Mouse (Mus musculus) ES-Bruce4 (cell line): ENCODE measurements around the gene Ly6g6f. TPM values are rescaled to one million over a fixed set of nuclear protein-coding genes. Genes with fewer than 3 reads are reported as not detected.

Experiments used
- H3K27ac ChIP-seq: 2 replicates; pipeline ENCODE4 v1.5.1; 2012; ENCODE audit warnings: low read length, inconsistent platforms; ENCODE audit not compliant: insufficient read depth
- H3K27me3 ChIP-seq: 2 replicates; pipeline ENCODE4 v1.6.1; 2012; ENCODE audit warnings: mild to moderate bottlenecking, low read length, inconsistent platforms; ENCODE audit not compliant: control insufficient read depth, poor library complexity, insufficient read depth, severe bottlenecking
- H3K36me3 ChIP-seq: 2 replicates; pipeline ENCODE4 v1.6.1; 2012; ENCODE audit warnings: inconsistent platforms, mild to moderate bottlenecking, low read length, moderate library complexity; ENCODE audit not compliant: control insufficient read depth, poor library complexity, insufficient read depth, severe bottlenecking
- H3K4me1 ChIP-seq: one replicate; pipeline ENCODE4 v1.8.1; 2011; ENCODE audit warnings: low read length; ENCODE audit not compliant: control insufficient read depth, insufficient read depth
- H3K4me3 ChIP-seq: 2 replicates; pipeline ENCODE4 v1.5.1; 2011; ENCODE audit warnings: low read depth, mild to moderate bottlenecking, low read length
- H3K9ac ChIP-seq: 2 replicates; pipeline ENCODE4 v1.6.1; 2012; ENCODE audit warnings: low read depth, mild to moderate bottlenecking, inconsistent platforms; ENCODE audit not compliant: poor library complexity, severe bottlenecking
- H3K9me3 ChIP-seq: replicated peaks from 2 replicates; pipeline ENCODE4 v1.6.1; 2012; ENCODE audit warnings: mild to moderate bottlenecking, low read length, inconsistent platforms; ENCODE audit not compliant: control insufficient read depth, poor library complexity, insufficient read depth, severe bottlenecking
- CTCF ChIP-seq: IDR thresholded peaks from one replicate; pipeline ENCODE4 v1.8.1; 2011; ENCODE audit warnings: low read depth, low read length
- EP300 ChIP-seq: IDR thresholded peaks from 2 replicates; pipeline ENCODE4 v1.6.1; 2011; ENCODE audit warnings: low read depth, low read length; ENCODE audit not compliant: insufficient read depth
- POLR2A ChIP-seq: IDR thresholded peaks from one replicate; pipeline ENCODE4 v1.8.1; 2011; ENCODE audit warnings: low read length; ENCODE audit not compliant: insufficient read depth
- polyA plus RNA-seq: library from polyadenylated mRNA; stranded (reverse); fragments of >200 nt; gene quantifications from 2 replicates; pipeline ENCODE4 v1.2.4, GENCODE M21; 2011; ENCODE audit warnings: low read depth; ENCODE audit not compliant: missing spikeins, insufficient read depth, insufficient read length

Gene Ly6g6f
- polyA plus RNA-seq, 1 experiment: not detected

DNA sequence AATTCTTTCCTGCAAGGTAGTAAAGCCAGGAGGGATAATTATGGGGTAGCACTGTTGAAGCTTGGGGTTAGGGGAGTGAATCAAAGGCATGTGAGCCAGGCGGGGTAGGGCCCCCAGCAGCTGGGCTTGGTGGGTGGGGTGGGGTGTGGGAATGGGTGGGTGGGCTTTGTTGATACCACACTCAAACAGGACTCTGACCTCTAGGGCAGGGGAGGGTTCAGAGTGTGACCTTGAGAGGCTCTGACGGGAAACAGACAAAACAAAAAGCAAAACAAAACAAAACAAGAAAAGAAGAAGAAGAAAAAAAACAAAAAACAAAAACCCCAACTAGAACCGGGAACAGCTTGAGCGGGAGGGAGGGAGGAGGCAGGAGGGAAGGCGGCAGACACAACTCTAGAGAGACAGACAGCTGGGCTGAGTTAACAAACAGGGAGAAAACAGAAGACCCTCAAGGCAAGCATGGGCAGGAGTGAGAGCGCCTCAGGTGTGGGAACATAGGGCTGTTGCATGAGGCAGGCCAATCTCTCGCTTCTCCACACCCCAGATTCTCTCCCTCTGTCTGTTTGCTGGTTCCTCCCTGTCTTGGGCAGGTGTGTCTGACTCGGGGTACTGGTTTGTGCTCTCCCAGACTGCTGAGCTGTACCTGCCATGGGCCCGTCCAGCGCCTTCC is 8.8 kb downstream of the Ly6g6f start, which contains the start of gene Ly6g6e:
TSS of gene Ly6g6e (plus strand) at position 396 of the 670 bp plus-strand sequence.
- H3K27ac ChIP-seq: peak within 1 kb of the TSS; percentile 85
- H3K9ac ChIP-seq: peak within 1 kb of the TSS; percentile 58
- TF ChIP-seq CTCF (no peak), POLR2A (no peak), EP300 (peak; percentile 83)
- no peaks in the 10 kb centered on the region for H3K27me3 ChIP-seq
- H3K4me1 ChIP-seq: peaks cover 3% of the 10 kb centered on the region
- H3K4me3 ChIP-seq: peak within 1 kb of the TSS; percentile 57
- H3K9me3 ChIP-seq: no peaks in the 10 kb centered on the region
- no peaks in the 10 kb centered on the region for H3K36me3 ChIP-seq

DNA sequence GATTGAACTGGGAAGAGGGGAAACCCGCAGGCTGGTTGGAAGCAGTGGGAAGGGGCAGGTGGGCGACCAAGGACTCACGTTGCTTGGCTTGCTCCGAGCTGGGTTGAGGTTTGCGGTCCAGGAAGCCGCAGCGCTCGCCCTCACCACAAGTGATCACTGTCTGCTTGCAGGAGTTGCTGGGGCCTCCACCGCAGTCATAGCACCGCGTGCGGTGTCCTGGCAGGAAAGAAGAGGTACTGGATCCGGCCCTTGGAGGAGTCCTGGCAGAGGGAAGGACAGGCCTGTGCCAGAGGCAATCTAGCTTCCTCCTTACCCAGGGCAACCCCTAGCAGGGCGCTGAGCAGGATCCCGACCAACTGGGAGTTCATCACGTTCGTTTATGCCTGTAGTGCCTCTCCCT is 11.3 kb downstream of the Ly6g6f start:
- TF ChIP-seq EP300 (no peak), POLR2A (no peak), CTCF (no peak)
- Histone ChIP-seq H3K9ac (peak overlapping the region; percentile 43), H3K4me1 (peaks cover 7% of the 10 kb centered on the region), H3K36me3 (no peaks in the 10 kb centered on the region), H3K9me3 (no peaks in the 10 kb centered on the region), H3K27me3 (no peaks in the 10 kb centered on the region), H3K27ac (no peak overlapping the region), H3K4me3 (peak overlapping the region; percentile 31)

- Histone ChIP-seq H3K9me3 (no peaks in the 10 kb centered on the region), H3K27ac (no peak overlapping the region)
Measured at GRCm38 (mm10) chr17:35071454-35071853, 14.0 kb downstream of the Ly6g6f start.

GRCm38 (mm10) chr17:35070556-35071229 is 14.7 kb downstream of the Ly6g6f start:
- TF ChIP-seq POLR2A (no peak), CTCF (no peak), EP300 (no peak)
- no peaks in the 10 kb centered on the region for H3K36me3 ChIP-seq
- peaks cover 5% of the 10 kb centered on the region for H3K4me1 ChIP-seq
- H3K4me3 ChIP-seq: no peak overlapping the region
- H3K27ac ChIP-seq: no peak overlapping the region
- no peaks in the 10 kb centered on the region for H3K27me3 ChIP-seq
- H3K9ac ChIP-seq: no peak overlapping the region
- H3K9me3 ChIP-seq: no peaks in the 10 kb centered on the region

More at GRCm38 (mm10) chr17:35071454-35071853, 14.0 kb downstream of the Ly6g6f start:
- no peaks in the 10 kb centered on the region for H3K36me3 ChIP-seq
- no peak overlapping the region for H3K4me3 ChIP-seq
- no peak overlapping the region for H3K9ac ChIP-seq
- H3K4me1 ChIP-seq: peaks cover 5% of the 10 kb centered on the region
- no peaks in the 10 kb centered on the region for H3K27me3 ChIP-seq
- no peak for TF ChIP-seq CTCF
- no peak for TF ChIP-seq EP300
- TF ChIP-seq POLR2A: no peak

GRCm38 (mm10) chr17:35068213-35068914 is 17.0 kb downstream of the Ly6g6f start:
- no peak for TF ChIP-seq POLR2A
- TF ChIP-seq EP300: no peak
- TF ChIP-seq CTCF: no peak
- no peak overlapping the region for H3K4me3 ChIP-seq
- H3K4me1 ChIP-seq: peaks cover 5% of the 10 kb centered on the region
- H3K27ac ChIP-seq: no peak overlapping the region
- no peaks in the 10 kb centered on the region for H3K9me3 ChIP-seq
- no peaks in the 10 kb centered on the region for H3K27me3 ChIP-seq
- no peak overlapping the region for H3K9ac ChIP-seq
- H3K36me3 ChIP-seq: no peaks in the 10 kb centered on the region
